Mouse (Mus musculus) layer of hippocampus, adult 9-10 months (tissue): ENCODE measurements at regions not wholly inside any gene's neighbourhood (a gene's known extent, or its start where the extent isn't known, plus 50 kb on each side); places are given as distances from the start of the nearest gene placed in this dataset.
A peak's percentile ranks its signal among the peaks of the same experiment; 100 is the strongest.

Source experiments
- DNase-seq: peaks from one replicate; pipeline ENCODE4 v3.0.0; 2022; ENCODE audit warnings: low spot score

GRCm38 (mm10) chr6:52105031-52105593, 53.0 kb downstream of the Hoxa1 start:
- no peak for DNase-seq

DNA sequence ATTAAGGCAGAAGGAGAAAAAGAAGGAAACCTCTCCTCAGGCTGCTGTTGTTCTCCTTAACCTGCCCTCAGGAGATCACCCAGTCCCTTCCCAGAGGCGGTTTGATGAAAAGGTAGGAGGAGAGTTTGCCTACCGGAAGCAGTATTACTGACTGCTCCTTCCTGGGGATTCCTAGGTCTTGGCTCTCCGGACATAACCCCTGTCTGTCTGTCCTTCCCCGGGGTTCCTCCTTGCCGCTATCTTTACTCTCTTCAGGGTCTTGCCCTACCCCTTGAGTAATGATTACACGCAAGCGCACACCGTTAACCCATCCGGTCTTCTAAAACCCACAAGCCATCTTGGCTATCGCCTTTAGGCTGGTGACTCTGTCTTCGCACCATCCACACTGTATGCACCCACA, 54.0 kb downstream of the Hoxa1 start:
- no peak for DNase-seq

- no peak for DNase-seq
Measured at GRCm38 (mm10) chr6:52103661-52104060, 54.5 kb downstream of the Hoxa1 start.

DNA sequence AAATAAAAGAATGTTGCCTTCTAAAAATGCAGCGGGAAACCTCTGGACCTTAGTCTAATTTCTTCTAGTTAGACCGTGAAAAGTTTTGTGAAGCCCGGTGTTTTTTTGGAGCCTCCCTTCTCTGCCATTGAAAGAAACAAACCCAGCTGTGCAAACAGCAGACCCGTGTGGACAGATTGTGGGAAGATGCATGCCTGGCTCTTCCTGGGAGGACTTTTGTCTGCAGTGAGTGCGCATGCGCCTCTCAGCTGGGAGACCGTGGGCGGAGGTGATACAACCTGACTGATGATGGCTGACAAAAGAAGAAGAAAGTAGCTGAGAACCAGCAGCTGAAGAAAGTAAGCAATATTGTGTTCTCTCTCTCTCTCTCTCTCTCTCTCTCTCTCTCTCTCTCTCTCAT, 55.4 kb downstream of the Hoxa1 start:
- DNase-seq: no peak

DNA sequence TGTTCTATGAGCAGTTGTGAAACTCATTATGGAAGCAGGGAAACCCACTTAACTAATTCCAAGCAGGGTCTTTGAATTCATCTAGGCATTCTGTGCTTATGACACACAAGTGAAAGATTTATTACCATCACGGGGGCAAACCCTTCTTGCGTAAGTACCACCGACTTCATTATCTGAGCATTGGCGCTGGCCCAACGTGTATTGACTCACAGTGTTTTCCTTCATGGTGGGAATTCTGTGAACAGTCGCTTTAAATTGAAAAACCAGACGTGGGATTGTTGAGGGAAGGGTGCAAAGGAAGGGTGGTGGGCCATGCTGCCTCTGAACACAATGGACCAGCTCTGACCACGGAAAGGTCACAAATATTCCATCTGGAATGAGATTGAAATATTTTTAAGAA, 55.9 kb downstream of the Hoxa1 start:
- no peak for DNase-seq

DNA sequence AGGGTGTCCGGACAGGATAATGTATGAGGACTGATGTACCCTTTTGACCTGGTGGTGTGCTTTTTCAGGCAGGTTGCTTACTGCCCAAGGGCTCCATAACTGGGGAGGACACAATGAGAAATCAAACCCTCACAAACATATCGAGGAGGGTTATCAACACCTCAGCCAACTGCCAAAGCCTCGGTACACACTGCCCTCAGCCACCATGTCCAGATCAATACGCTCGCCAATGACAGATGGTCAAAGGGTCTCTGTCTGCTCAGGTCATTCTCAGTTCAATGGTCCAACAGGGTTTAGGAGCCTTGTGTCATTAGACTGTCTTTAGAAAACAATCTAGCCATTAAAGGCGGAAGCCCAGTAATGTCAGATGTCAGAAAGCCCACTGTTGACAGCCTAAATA, 56.9 kb downstream of the Hoxa1 start:
- DNase-seq: no peak

GRCm38 (mm10) chr6:52098851-52099250, 59.3 kb downstream of the Hoxa1 start:
- DNase-seq: no peak

- DNase-seq: no peak
Measured at GRCm38 (mm10) chr6:52095575-52095974, 62.5 kb downstream of the Hoxa1 start.

GRCm38 (mm10) chr6:52091445-52091844, 66.7 kb downstream of the Hoxa1 start:
- DNase-seq: no peak

- no peak for DNase-seq
Measured at GRCm38 (mm10) chr6:52085932-52086643, 72.0 kb downstream of the Hoxa1 start.

GRCm38 (mm10) chr6:52084622-52085021, 72.3 kb upstream of the Skap2 start:
- no peak for DNase-seq

DNA sequence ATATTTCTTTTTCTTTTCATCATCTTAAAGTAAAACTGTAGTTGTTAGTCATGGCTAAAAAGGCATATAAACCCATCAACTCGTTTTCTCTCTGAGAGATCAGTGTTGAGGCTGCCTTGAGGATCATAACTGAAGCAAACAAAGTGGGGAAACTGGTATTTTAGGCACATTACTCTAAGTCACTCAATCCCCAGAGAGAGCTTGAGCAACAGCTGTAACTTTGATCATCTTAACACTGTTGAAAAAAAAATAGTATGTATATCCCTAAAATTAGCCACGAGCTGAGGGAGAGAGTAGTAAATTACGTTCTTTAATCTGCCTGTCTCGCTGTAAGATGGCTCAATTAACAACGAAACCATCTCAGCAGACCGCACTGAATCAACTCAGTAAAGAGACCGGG, 67.2 kb upstream of the Skap2 start:
- no peak for DNase-seq

DNA sequence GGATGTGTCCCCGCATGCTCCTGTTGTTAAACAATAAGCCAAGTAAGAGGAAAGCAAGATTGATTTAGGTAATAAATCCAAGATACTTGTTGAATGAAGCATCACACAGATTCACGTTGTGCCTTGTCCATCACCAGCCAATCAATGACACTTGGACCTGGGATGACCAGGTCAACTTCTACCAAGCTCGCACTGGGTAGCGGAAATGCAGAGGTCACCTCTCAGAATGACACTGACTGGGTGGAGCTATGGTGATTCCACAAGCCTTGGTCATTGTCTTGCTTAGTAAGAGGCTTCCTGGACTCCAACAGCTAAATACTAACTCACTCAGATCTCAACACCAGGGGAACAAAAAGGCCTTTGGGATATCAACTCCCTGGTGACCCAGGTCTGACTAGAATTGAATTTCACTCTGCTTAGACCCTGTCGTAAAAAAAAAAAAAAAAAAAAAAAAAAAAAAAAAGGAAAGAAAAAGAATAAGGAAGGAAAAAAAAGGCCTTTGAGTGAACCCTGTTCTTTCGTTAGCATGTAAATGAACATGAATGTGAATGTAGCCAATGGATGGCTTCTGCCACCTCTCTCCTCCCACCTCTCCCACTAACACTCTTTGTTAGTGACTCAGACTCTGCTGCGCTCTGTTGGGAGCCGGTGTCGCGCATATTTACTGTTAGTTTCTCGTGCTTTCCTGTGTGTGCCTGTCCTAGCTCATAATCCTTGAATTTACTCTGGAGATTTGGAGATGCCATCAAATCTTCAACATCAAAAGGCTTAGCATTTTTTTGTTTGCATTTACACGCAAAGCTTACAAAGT, 66.4 kb upstream of the Skap2 start:
- no peak for DNase-seq

GRCm38 (mm10) chr6:52076179-52076932, 64.0 kb upstream of the Skap2 start:
- no peak for DNase-seq

- no peak for DNase-seq
Measured at GRCm38 (mm10) chr6:52074904-52075303, 62.6 kb upstream of the Skap2 start.

DNA sequence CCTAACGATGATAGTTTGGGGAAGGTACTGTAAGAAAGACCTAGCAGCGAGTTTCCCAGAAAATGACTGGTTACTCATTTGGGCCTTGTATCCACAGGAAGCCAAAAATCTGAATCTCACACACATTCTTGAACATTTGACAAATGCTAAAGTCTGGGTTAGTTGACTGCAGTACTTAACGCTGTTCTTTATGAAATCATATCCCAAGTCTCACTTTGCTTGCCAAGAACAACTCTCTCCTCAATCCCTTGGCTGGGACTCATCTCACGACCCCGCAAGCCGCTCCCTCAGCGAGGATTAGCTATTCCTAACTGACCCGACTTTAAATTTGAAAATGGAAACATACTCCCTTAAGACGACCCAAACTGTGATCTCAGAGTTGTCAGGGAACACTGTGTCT, 54.8 kb upstream of the Skap2 start:
- no peak for DNase-seq

DNA sequence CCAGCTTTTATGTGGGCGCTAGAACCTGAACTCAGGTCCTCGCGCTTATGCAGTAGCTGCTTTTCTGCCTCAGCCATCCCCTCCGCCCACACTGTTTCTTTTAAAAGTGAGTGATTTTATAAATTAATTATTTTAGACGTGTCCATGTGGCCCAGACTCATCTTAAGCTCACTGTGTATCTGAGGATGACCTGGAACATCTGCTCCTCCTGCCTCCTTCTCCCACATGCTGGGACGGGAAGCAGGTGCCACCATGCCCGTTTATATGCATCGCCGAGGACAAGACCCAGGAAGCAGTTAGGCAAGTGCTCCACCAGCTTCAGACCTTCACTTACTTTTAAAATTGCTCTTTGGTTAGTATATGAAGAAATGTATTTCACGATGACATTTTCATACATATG, 53.3 kb upstream of the Skap2 start:
- no peak for DNase-seq

- DNase-seq: peak; percentile 25
Measured at GRCm38 (mm10) chr6:52064176-52065015, 52.0 kb upstream of the Skap2 start.
